In the genomic region with DNA sequence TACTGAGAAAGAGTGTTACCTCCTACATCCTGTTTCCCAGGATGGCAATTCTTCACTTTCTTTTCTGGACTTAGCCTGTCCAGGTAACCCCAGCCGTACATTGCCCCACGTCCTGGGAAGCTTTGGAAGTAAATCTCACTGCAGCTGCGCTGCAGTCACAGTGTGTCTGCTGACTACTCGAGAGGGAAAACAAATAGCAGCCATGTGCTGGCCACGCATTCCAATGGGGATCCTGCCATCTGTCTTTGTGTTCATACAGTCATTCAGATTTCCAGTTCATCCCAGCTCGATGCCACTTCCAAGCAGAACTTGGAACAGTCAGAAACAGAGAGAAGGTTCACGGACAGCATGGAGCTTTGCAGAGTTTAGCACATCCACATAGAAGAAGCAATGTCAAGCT, we compare ENCODE assay signal across 12 mouse cellular contexts.
DNase-seq lines count a peak whose midpoint lies in the region; ATAC-seq lines count a peak whose summit lies in the region.
"Had no signal": no experiment of that assay in that cellular context is flagged by ENCODE, and none has a peak within 500 bp of the region (broad histone marks: within the 10 kb centered on the region; RNA-seq: fewer than 3 reads in every experiment).

No protein-coding gene starts in this region.

- no peaks in the 10 kb centered on the region for H3K36me3 ChIP-seq in forebrain, embryonic 11.5 days (ENCODE audit: control insufficient read depth, insufficient read depth, low read length)
- H3K36me3 ChIP-seq in forebrain, embryonic 10.5 days (replicated peaks) = no peaks in the 10 kb centered on the region
- H3K36me3 ChIP-seq in neural tube, embryonic 12.5 days = no peaks in the 10 kb centered on the region
- H3K36me3 ChIP-seq in forebrain, embryonic 14.5 days (ENCODE audit: control insufficient read depth, insufficient read depth, low read length) = no peaks in the 10 kb centered on the region
- H3K36me3 ChIP-seq: hindbrain, embryonic 15.5 days; liver, embryonic 13.5 days; neural tube, embryonic 13.5 days had no signal

- H3K27me3 ChIP-seq in forebrain, embryonic 11.5 days (ENCODE audit: control insufficient read depth, insufficient read depth, low read length) = no peaks in the 10 kb centered on the region
- H3K27me3 ChIP-seq in forebrain, embryonic 10.5 days (ENCODE audit: poor library complexity, severe bottlenecking) = no peaks in the 10 kb centered on the region
- no peaks in the 10 kb centered on the region for H3K27me3 ChIP-seq in neural tube, embryonic 12.5 days (replicated peaks)
- H3K27me3 ChIP-seq in forebrain, embryonic 14.5 days (replicated peaks; ENCODE audit: control insufficient read depth, insufficient read depth, low read length) = no peaks in the 10 kb centered on the region
- H3K27me3 ChIP-seq: hindbrain, embryonic 15.5 days; liver, embryonic 13.5 days; neural tube, embryonic 13.5 days had no signal

- H3K9ac ChIP-seq in forebrain, embryonic 11.5 days (ENCODE audit: low read length) = no peak overlapping the region
- H3K9ac ChIP-seq in neural tube, embryonic 12.5 days = no peak overlapping the region
- H3K9ac ChIP-seq in forebrain, embryonic 14.5 days (ENCODE audit: low read length) = no peak overlapping the region
- H3K9ac ChIP-seq: hindbrain, embryonic 15.5 days; liver, embryonic 13.5 days; neural tube, embryonic 13.5 days had no signal

- H3K9me3 ChIP-seq in forebrain, embryonic 11.5 days (ENCODE audit: control insufficient read depth, low read length) = no peaks in the 10 kb centered on the region
- H3K9me3 ChIP-seq in forebrain, embryonic 10.5 days = no peaks in the 10 kb centered on the region
- no peaks in the 10 kb centered on the region for H3K9me3 ChIP-seq in neural tube, embryonic 12.5 days
- no peaks in the 10 kb centered on the region for H3K9me3 ChIP-seq in forebrain, embryonic 14.5 days (replicated peaks; ENCODE audit: control insufficient read depth, low read length)
- H3K9me3 ChIP-seq: hindbrain, embryonic 15.5 days; liver, embryonic 13.5 days; neural tube, embryonic 13.5 days had no signal

- H3K4me3 ChIP-seq in forebrain, embryonic 11.5 days (ENCODE audit: low read depth, low read length) = no peak overlapping the region
- H3K4me3 ChIP-seq in forebrain, embryonic 10.5 days = no peak overlapping the region
- H3K4me3 ChIP-seq in neural tube, embryonic 12.5 days = no peak overlapping the region
- H3K4me3 ChIP-seq in forebrain, embryonic 14.5 days (ENCODE audit: low read depth, low read length) = no peak overlapping the region
- H3K4me3 ChIP-seq: hindbrain, embryonic 15.5 days; liver, embryonic 13.5 days; neural tube, embryonic 13.5 days had no signal

- ATAC-seq in forebrain, embryonic 11.5 days (replicated peaks; ENCODE audit: low FRiP score) = 0 out of 2 replicates have a peak, but pooled peaks have one; percentile 18
- ATAC-seq in neural tube, embryonic 12.5 days (ENCODE audit: low FRiP score, low read depth) = peak; percentile 65; the same call in 1 of the 2 replicates
- ATAC-seq in forebrain, embryonic 14.5 days = peak; percentile 86

- DNase-seq in forebrain, embryonic 11.5 days (ENCODE audit: low spot score) = no peak
- DNase-seq in forebrain, embryonic 10.5 days (ENCODE audit: extremely low spot score, low spot score) = no peak
- DNase-seq in neural tube, embryonic 10.5 days (ENCODE audit: extremely low spot score, low spot score) = no peak
- DNase-seq in forebrain, embryonic 14.5 days (ENCODE audit: low spot score) = peak; percentile 63
- DNase-seq in mesoderm, embryonic 11.5 days (ENCODE audit: low read depth, low spot score) = peak; percentile 34
- DNase-seq in urinary bladder, adult 18-20 months (ENCODE audit: low spot score in 2 of 2) = no peak
- DNase-seq: gastrocnemius, postnatal 36 days; liver, embryonic 13.5 days; thymus, postnatal 14 days had no signal

- H3K27ac ChIP-seq in forebrain, embryonic 11.5 days (ENCODE audit: low read depth, low read length) = no peak overlapping the region
- no peak overlapping the region for H3K27ac ChIP-seq in forebrain, embryonic 10.5 days
- H3K27ac ChIP-seq in neural tube, embryonic 12.5 days = no peak overlapping the region
- H3K27ac ChIP-seq in forebrain, embryonic 14.5 days (ENCODE audit: low read depth, low read length) = no peak overlapping the region
- H3K27ac ChIP-seq: hindbrain, embryonic 15.5 days; liver, embryonic 13.5 days; neural tube, embryonic 13.5 days had no signal

- no peaks in the 10 kb centered on the region for H3K4me1 ChIP-seq in forebrain, embryonic 11.5 days (replicated peaks; ENCODE audit: control insufficient read depth, insufficient read depth, low read length)
- H3K4me1 ChIP-seq in forebrain, embryonic 10.5 days = no peaks in the 10 kb centered on the region
- no peaks in the 10 kb centered on the region for H3K4me1 ChIP-seq in neural tube, embryonic 12.5 days
- H3K4me1 ChIP-seq in forebrain, embryonic 14.5 days (ENCODE audit: control insufficient read depth, insufficient read depth, low read length) = 0 out of 2 replicates have a peak, but pooled peaks cover 2% of the 10 kb centered on the region
- H3K4me1 ChIP-seq: hindbrain, embryonic 15.5 days; liver, embryonic 13.5 days had no signal

- 62% methylated on average over 7 of the region's 7 CpGs for WGBS in forebrain, embryonic 11.5 days
- 71% methylated on average over 7 of the region's 7 CpGs for WGBS in forebrain, embryonic 10.5 days
- WGBS in neural tube, embryonic 12.5 days = 36% methylated on average over 7 of the region's 7 CpGs
- 38% methylated on average over 7 of the region's 7 CpGs for WGBS in forebrain, embryonic 14.5 days

- H3K4me2 ChIP-seq in forebrain, embryonic 11.5 days (ENCODE audit: low read depth, low read length, severe bottlenecking) = no peak overlapping the region
- no peak overlapping the region for H3K4me2 ChIP-seq in neural tube, embryonic 12.5 days (replicated peaks)
- H3K4me2 ChIP-seq in forebrain, embryonic 14.5 days (ENCODE audit: low read length) = no peak overlapping the region
- H3K4me2 ChIP-seq: hindbrain, embryonic 15.5 days; liver, embryonic 13.5 days; neural tube, embryonic 13.5 days had no signal

Comparison
In these comparisons a context has a peak if more than half of its experiments do, and no peak if none do; other contexts are left out.
1. DNase-seq: peak in forebrain, embryonic 14.5 days (single experiment) and mesoderm, embryonic 11.5 days (single experiment); none in forebrain, embryonic 11.5 days (single experiment), forebrain, embryonic 10.5 days (single experiment), neural tube, embryonic 10.5 days (single experiment) and urinary bladder, adult 18-20 months (0 of 2).
2. ATAC-seq: peak in every context shown above with its lines; median percentile 86 in forebrain, embryonic 14.5 days; 65 in neural tube, embryonic 12.5 days; 18 in forebrain, embryonic 11.5 days.